Mouse (Mus musculus): ENCODE measurements around the gene Rhot1. TPM values are rescaled to one million over a fixed set of nuclear protein-coding genes. Genes with fewer than 3 reads are reported as not detected.
A peak's percentile ranks its signal among the peaks of the same experiment; 100 is the strongest.
"Not testable (repeated sequence)": the region's sequence is repeated elsewhere in the genome, so short reads cannot be mapped to it uniquely, and the experiment has no call there.

Gene Rhot1
- polyA plus RNA-seq, 1 experiment from 2014 or later = 53.1 TPM

GRCm38 (mm10) chr11:80202296-80202695, 6.5 kb upstream of the Rhot1 start:
- Histone ChIP-seq H3K4me1 (no peaks in the 10 kb centered on the region), H3K27ac (replicated peaks) (no peak overlapping the region), H3K4me3 (no peak overlapping the region), H3K9me3 (no peaks in the 10 kb centered on the region), H3K36me3 (replicated peaks) (no peaks in the 10 kb centered on the region), H3K27me3 (replicated peaks; ENCODE audit: low read depth, poor library complexity, severe bottlenecking) (no peaks in the 10 kb centered on the region)
- WGBS = 81% methylated on average over 6 of the region's 6 CpGs
- no peak for DNase-seq (ENCODE audit: low spot score)

- H3K9me3 ChIP-seq = no peaks in the 10 kb centered on the region
- no peaks in the 10 kb centered on the region for H3K36me3 ChIP-seq (replicated peaks)
- no peaks in the 10 kb centered on the region for H3K27me3 ChIP-seq (replicated peaks; ENCODE audit: low read depth, poor library complexity, severe bottlenecking)
- DNase-seq (ENCODE audit: low spot score) = no peak
- WGBS = 78% methylated on average over 3 of the region's 3 CpGs
- no peak overlapping the region for H3K27ac ChIP-seq (replicated peaks)
- no peak overlapping the region for H3K4me3 ChIP-seq
- H3K4me1 ChIP-seq = no peaks in the 10 kb centered on the region
Observed at GRCm38 (mm10) chr11:80204037-80204436, 4.8 kb upstream of the Rhot1 start.

- Histone ChIP-seq H3K4me3 (no peak overlapping the region), H3K27me3 (replicated peaks; ENCODE audit: low read depth, poor library complexity, severe bottlenecking) (no peaks in the 10 kb centered on the region), H3K4me1 (peaks cover 2% of the 10 kb centered on the region), H3K9me3 (no peaks in the 10 kb centered on the region), H3K36me3 (replicated peaks) (no peaks in the 10 kb centered on the region), H3K27ac (replicated peaks) (no peak overlapping the region)
- DNase-seq (ENCODE audit: low spot score) = no peak
- WGBS = 63% methylated on average over 5 of the region's 5 CpGs
Observed at GRCm38 (mm10) chr11:80204941-80205340, 3.9 kb upstream of the Rhot1 start.

GRCm38 (mm10) chr11:80208465-80208859, 357 bp upstream of the Rhot1 start:
- WGBS = 36% methylated on average over 7 of the region's 7 CpGs
- H3K4me1 ChIP-seq = peaks cover 9% of the 10 kb centered on the region
- no peak overlapping the region; the same call in 1 of the 2 replicates for H3K27ac ChIP-seq (replicated peaks)
- peak overlapping the region; percentile 97 for H3K4me3 ChIP-seq
- peaks cover 15% of the 10 kb centered on the region for H3K36me3 ChIP-seq (replicated peaks)
- H3K27me3 ChIP-seq (replicated peaks; ENCODE audit: low read depth, poor library complexity, severe bottlenecking) = no peaks in the 10 kb centered on the region
- no peak for DNase-seq (ENCODE audit: low spot score)
- H3K9me3 ChIP-seq = no peaks in the 10 kb centered on the region

- no peak for DNase-seq (ENCODE audit: low spot score)
- 59% methylated on average over 6 of the region's 6 CpGs for WGBS
- H3K4me1 ChIP-seq = peaks cover 9% of the 10 kb centered on the region
- H3K9me3 ChIP-seq = no peaks in the 10 kb centered on the region
- peaks cover 33% of the 10 kb centered on the region for H3K36me3 ChIP-seq (replicated peaks)
- H3K27me3 ChIP-seq (replicated peaks; ENCODE audit: low read depth, poor library complexity, severe bottlenecking) = no peaks in the 10 kb centered on the region
- no peak overlapping the region for H3K27ac ChIP-seq (replicated peaks)
- peak overlapping the region; percentile 97 for H3K4me3 ChIP-seq
Observed at GRCm38 (mm10) chr11:80210321-80210720, 1.5 kb downstream of the Rhot1 start.

- H3K27me3 ChIP-seq (replicated peaks; ENCODE audit: low read depth, poor library complexity, severe bottlenecking) = no peaks in the 10 kb centered on the region
- no peaks in the 10 kb centered on the region for H3K9me3 ChIP-seq
- DNase-seq (ENCODE audit: low spot score) = no peak
- 91% methylated on average over 2 of the region's 2 CpGs for WGBS
- H3K36me3 ChIP-seq (replicated peaks) = peaks cover 48% of the 10 kb centered on the region
- H3K4me1 ChIP-seq = peaks cover 9% of the 10 kb centered on the region
- no peak overlapping the region for H3K27ac ChIP-seq (replicated peaks)
- no peak overlapping the region for H3K4me3 ChIP-seq
Observed at GRCm38 (mm10) chr11:80212282-80212681, 3.5 kb downstream of the Rhot1 start.

GRCm38 (mm10) chr11:80215291-80215690, 6.5 kb downstream of the Rhot1 start:
- Histone ChIP-seq H3K27ac (replicated peaks) (no peak overlapping the region), H3K36me3 (replicated peaks) (peaks cover 56% of the 10 kb centered on the region), H3K4me1 (peaks cover 4% of the 10 kb centered on the region), H3K27me3 (replicated peaks; ENCODE audit: low read depth, poor library complexity, severe bottlenecking) (no peaks in the 10 kb centered on the region), H3K9me3 (no peaks in the 10 kb centered on the region), H3K4me3 (no peak overlapping the region)
- DNase-seq (ENCODE audit: low spot score) = no peak
- WGBS = 90% methylated on average over 3 of the region's 3 CpGs

- H3K36me3 ChIP-seq (replicated peaks) = peaks cover 73% of the 10 kb centered on the region
- no peak overlapping the region for H3K4me3 ChIP-seq
- no peak for DNase-seq (ENCODE audit: low spot score)
- no peak overlapping the region for H3K27ac ChIP-seq (replicated peaks)
- no peaks in the 10 kb centered on the region for H3K9me3 ChIP-seq
- no peaks in the 10 kb centered on the region for H3K4me1 ChIP-seq
- WGBS = 88% methylated on average over 11 of the region's 11 CpGs
- H3K27me3 ChIP-seq (replicated peaks; ENCODE audit: low read depth, poor library complexity, severe bottlenecking) = no peaks in the 10 kb centered on the region
Observed at GRCm38 (mm10) chr11:80218657-80219293, 10.0 kb downstream of the Rhot1 start.

- peaks cover 84% of the 10 kb centered on the region for H3K36me3 ChIP-seq (replicated peaks)
- H3K4me3 ChIP-seq; DNase-seq (ENCODE audit: low spot score); H3K27me3 ChIP-seq (replicated peaks; ENCODE audit: low read depth, poor library complexity, severe bottlenecking); H3K27ac ChIP-seq (replicated peaks); H3K9me3 ChIP-seq; H3K4me1 ChIP-seq: not testable (repeated sequence)
- 84% methylated on average over 5 of the region's 5 CpGs for WGBS
Observed at GRCm38 (mm10) chr11:80230066-80230465, 21.2 kb downstream of the Rhot1 start.

GRCm38 (mm10) chr11:80237278-80237677, 28.5 kb downstream of the Rhot1 start:
- Histone ChIP-seq H3K4me3 (no peak overlapping the region), H3K36me3 (replicated peaks) (peaks cover 79% of the 10 kb centered on the region), H3K27ac (replicated peaks) (no peak overlapping the region), H3K27me3 (replicated peaks; ENCODE audit: low read depth, poor library complexity, severe bottlenecking) (no peaks in the 10 kb centered on the region), H3K9me3 (no peaks in the 10 kb centered on the region), H3K4me1 (no peaks in the 10 kb centered on the region)
- no peak for DNase-seq (ENCODE audit: low spot score)
- 87% methylated on average over 3 of the region's 3 CpGs for WGBS

- H3K36me3 ChIP-seq (replicated peaks) = peaks cover 80% of the 10 kb centered on the region
- H3K27me3 ChIP-seq (replicated peaks; ENCODE audit: low read depth, poor library complexity, severe bottlenecking) = no peaks in the 10 kb centered on the region
- H3K4me3 ChIP-seq = no peak overlapping the region
- no peak for DNase-seq (ENCODE audit: low spot score)
- no peaks in the 10 kb centered on the region for H3K4me1 ChIP-seq
- no peaks in the 10 kb centered on the region for H3K9me3 ChIP-seq
- 89% methylated on average over 4 of the region's 4 CpGs for WGBS
- no peak overlapping the region for H3K27ac ChIP-seq (replicated peaks)
Observed at GRCm38 (mm10) chr11:80238306-80238705, 29.5 kb downstream of the Rhot1 start.

- Histone ChIP-seq H3K36me3 (replicated peaks) (peaks cover 96% of the 10 kb centered on the region), H3K4me3 (no peak overlapping the region), H3K27ac (replicated peaks) (no peak overlapping the region), H3K27me3 (replicated peaks; ENCODE audit: low read depth, poor library complexity, severe bottlenecking) (no peaks in the 10 kb centered on the region), H3K4me1 (no peaks in the 10 kb centered on the region), H3K9me3 (no peaks in the 10 kb centered on the region)
- no peak for DNase-seq (ENCODE audit: low spot score)
Observed at GRCm38 (mm10) chr11:80247026-80247425, 38.2 kb downstream of the Rhot1 start.

- H3K9me3 ChIP-seq = no peaks in the 10 kb centered on the region
- DNase-seq (ENCODE audit: low spot score) = no peak
- H3K27ac ChIP-seq (replicated peaks) = no peak overlapping the region
- 91% methylated on average over 3 of the region's 3 CpGs for WGBS
- H3K4me3 ChIP-seq = no peak overlapping the region
- peaks cover 94% of the 10 kb centered on the region for H3K36me3 ChIP-seq (replicated peaks)
- H3K4me1 ChIP-seq = no peaks in the 10 kb centered on the region
- no peaks in the 10 kb centered on the region for H3K27me3 ChIP-seq (replicated peaks; ENCODE audit: low read depth, poor library complexity, severe bottlenecking)
Observed at GRCm38 (mm10) chr11:80248531-80248930, 39.7 kb downstream of the Rhot1 start.

Data from embryonic facial prominence, embryonic 10.5 days (tissue).